Mouse (Mus musculus) retina, embryonic 14.5 days (tissue): ENCODE results near the gene Adamts9.

Experiments
- DNase-seq: peaks from one replicate; pipeline ENCODE4 v3.0.0-alpha.2; 2015; ENCODE audit warnings: low spot score

The Adamts9 gene

DNA sequence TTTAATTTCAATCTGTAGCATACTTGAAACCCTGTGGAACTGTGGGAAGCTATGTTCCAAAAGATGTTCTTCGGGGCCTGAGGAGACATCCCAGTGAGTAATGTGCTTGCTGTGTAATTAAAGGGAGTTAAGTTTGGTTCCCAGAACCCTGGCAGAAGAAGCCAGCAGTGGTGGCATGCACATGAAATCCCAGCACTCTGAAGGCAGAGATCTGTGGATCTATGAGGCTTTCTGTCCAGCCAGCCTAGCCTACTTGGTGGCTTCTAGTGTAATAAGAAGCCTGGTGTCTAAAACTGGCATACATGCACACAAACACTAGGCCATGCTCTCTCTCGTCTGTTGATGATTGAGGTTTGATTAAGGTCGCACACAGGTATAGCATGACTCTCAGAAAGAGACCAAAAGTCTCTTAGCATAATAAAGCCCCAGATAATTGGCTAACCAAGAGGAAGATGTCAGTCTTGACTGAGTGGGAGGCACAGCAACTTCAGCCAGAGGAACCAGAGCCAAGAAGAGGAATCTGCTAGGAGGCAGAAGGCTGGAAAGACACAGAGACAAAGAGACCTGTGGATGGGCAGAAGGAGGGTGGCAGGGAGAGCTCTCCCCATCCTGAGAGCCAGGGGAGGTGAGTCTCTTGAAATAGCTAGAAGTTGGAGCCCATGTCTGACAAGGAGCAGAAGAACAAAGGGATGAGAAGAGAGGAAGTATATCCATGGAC, 138.9 kb downstream of the Adamts9 start:
- DNase-seq, result no peak

- no peak for DNase-seq
Observed at GRCm38 (mm10) chr6:92803213-92803612, 140.1 kb downstream of the Adamts9 start.

DNA sequence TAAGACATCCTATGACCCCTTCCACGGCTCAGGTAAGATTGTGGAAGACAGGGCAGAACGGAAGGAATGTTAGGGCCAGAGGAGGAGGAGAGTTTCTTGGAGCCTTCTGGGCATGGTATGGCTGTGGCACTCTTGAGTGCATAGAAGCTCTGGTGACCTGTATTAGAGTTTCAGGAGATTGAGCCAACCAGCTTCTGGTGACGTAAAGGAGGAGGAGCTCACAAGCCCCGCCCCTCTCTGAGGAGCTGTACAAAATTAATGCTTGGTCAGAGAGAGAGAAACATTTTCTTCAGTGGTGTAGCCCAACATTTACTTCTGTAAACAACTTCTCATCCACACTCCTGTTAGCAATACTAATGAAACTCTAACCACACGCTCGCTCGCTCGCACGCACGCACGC, 140.9 kb downstream of the Adamts9 start:
- no peak for DNase-seq

- no peak for DNase-seq
Observed at GRCm38 (mm10) chr6:92801462-92801861, 141.8 kb downstream of the Adamts9 start.

- DNase-seq, result no peak
Observed at GRCm38 (mm10) chr6:92793804-92794203, 149.5 kb downstream of the Adamts9 start.

- peak; percentile 97 for DNase-seq
Observed at GRCm38 (mm10) chr6:92787376-92787712, 155.9 kb downstream of the Adamts9 start.

DNA sequence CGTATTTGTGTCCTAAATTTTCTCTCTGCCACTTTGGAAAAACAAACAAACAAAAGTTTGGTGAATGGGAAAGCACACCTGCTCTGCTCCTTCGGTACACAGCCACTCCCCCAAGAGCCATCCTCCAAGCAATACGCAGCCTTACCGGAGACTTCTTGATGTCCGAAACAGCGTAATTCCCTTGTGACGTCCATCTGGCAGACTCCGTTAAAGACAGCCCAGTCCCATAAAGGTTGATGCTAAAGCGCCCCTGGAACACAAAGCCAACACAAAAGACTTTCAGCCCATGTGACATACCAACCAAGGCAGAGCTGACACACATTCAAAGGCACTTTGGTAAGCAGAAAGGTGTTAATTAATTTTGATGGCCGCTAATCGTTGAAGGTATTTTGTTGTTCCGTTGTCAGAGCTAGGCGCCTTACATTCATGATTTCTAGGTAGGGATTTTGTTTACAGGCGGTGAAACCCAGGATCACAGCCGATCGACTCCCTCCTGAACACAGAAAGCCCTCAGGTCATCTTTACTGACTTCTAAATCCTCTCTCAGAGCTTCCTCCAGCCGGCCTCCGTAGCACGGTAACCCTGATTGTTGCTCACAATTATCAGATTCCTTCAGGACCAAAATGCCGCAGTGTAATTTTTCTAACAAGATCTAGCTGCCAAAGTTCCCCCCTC, 156.5 kb downstream of the Adamts9 start:
- DNase-seq, result peak; percentile 50

GRCm38 (mm10) chr6:92784782-92785181, 158.5 kb downstream of the Adamts9 start:
- peak; percentile 91 for DNase-seq

GRCm38 (mm10) chr6:92781446-92781845, 161.8 kb downstream of the Adamts9 start:
- DNase-seq, result no peak

DNA sequence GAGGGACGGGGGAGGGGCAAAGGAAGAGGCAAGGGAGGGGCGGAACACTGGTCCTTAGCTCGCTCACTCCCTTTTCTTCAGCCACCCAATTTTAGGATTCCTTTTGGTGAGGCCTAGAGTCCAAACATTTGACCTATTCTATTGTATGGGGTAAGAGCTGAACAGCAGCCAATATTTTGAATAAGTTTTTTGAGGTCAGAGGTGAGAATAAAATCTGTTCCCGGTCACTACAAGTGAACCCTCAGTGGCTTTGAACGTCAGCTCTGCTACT, 163.4 kb downstream of the Adamts9 start:
- no peak for DNase-seq

- peak; percentile 12 for DNase-seq
Observed at GRCm38 (mm10) chr6:92779140-92779934, 164.0 kb downstream of the Adamts9 start.

- DNase-seq, result peak; percentile 83
Observed at GRCm38 (mm10) chr6:92776356-92776755, 166.9 kb downstream of the Adamts9 start.

DNA sequence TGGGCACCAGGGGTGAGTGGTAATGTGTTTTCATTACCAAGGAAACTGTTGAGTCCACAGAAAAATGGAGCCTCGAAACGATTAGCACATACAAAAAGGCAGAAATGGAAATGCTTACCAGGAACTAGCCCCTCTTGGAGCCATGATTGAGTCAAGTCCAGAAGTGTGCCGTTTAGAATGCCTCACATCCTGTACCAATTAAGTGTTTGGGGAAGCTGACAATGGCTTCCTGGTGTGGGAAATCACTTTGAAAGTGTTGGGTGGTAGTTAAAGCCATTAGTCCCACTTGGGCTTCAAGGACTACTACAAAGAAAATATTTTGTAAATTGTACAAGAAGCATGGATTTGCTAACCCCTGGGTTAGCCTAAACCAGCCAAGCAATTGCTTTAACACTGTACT, 180.9 kb downstream of the Adamts9 start:
- DNase-seq, result no peak

GRCm38 (mm10) chr6:92759616-92760015, 183.7 kb downstream of the Adamts9 start:
- no peak for DNase-seq

DNA sequence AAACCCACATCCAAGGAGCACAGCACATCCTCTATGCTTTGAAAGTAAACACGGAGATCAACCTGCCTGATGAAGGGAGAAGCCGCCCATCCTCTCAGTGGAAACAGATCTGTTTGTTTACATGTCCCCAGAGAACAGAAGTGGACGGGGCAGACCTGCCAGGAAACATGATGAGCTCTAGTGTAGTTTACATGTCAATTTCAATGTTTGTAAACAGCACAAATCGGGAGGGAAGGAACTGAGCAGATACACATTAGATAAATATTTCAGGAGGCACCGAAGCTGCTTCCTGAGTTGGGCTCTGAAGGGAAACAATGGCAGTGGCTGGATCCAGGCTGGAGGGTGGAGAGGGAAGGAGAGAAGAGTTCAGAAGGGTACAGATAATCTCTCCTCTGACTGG, 187.5 kb downstream of the Adamts9 start:
- no peak for DNase-seq

DNA sequence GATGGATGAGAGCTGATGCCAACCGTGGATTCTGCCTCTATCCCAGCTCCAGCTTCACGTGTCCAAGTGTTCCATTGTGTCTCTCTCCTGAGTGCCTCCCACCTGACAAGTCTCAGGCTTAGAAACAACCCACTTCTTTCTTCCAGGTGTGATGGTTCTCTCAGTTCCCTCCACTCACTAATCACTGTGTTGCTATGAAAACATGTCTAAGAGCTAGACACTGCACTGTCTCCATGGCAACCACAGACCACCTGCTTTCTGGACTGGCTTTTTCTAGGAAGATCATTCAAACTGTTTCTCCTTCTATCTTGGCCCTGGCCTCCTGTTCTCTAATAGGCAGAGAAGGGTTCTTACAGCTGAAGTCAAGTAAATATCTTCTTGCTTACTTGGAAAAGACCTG, 190.6 kb downstream of the Adamts9 start:
- no peak for DNase-seq

DNA sequence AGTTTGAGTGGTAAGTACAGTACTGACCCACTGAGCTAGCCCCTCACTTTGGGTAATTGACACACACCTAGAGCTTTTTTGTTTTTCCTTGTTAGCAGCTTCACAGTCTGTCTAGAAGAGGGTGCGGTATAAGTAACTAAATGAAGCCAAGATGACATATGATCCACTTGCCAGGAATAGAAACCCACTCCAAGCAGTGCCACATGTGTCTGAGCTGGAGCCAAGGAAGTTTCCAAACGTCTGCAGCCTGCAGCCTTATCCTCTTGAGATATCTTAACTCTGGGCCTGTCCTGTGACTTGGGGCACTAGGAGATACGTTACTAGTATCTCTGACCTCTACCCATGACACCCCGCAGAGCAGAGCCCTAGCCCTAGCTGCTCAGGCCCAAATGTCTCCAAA, 193.9 kb downstream of the Adamts9 start:
- no peak for DNase-seq

DNA sequence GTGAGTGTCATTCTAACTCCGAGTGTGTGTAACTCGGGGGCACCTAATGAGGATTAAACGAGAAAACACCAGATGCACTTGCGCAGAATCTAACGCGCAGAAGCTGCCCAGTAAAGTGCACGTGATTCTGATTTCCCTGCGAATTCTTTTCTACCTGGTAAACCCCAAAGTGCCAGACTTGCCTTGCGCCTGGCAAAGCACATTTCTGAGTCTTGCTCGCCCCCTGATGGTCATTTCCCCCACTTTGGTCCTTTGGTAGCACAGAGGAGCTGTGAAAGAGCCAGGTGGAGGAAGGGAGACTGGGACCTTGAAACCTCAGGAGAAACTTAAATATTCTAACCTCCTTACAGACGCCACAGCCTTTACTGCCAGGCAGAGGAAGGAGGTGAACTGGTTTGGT, 199.7 kb downstream of the Adamts9 start:
- DNase-seq, result peak; percentile 79

DNA sequence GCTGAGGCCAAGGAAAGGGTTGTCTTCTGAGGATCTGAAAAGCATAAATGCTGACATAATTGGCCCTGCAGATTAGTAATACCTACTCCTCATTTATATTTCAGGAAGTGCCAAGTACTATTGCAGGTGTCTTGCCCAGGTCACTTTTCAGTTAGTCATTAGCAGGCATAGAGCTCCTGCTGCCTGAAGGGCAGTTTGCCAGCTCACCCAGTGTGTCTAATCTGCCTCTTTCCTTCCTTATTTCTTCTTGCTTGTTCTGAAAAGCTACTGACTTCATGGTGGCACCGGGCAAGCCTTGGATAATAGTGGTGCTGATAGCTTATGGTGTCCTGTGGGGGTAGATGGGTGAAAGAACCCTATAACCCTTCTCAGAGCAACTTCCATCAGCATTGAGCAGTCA, 206.2 kb downstream of the Adamts9 start:
- no peak for DNase-seq

DNA sequence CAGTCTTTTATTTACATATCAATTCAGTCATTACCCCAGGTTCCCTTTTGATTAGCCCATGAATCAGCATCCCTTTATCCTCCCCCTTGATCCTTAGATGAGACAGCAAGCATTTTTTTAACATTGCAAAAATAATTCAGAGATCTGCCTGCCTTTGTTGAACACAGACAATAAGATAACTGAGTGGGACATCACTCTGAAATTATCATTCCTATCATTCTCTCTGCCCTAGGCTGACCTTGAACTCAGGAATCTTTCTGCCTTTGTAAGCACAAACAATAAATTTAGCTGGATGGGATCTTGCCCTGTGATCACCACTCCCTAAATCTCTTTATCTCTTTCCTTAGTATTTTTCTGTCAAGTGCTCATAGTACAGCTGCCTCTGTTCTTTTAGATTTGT, 209.6 kb downstream of the Adamts9 start:
- no peak for DNase-seq

- no peak for DNase-seq
Observed at GRCm38 (mm10) chr6:92728514-92728913, 214.8 kb downstream of the Adamts9 start.

DNA sequence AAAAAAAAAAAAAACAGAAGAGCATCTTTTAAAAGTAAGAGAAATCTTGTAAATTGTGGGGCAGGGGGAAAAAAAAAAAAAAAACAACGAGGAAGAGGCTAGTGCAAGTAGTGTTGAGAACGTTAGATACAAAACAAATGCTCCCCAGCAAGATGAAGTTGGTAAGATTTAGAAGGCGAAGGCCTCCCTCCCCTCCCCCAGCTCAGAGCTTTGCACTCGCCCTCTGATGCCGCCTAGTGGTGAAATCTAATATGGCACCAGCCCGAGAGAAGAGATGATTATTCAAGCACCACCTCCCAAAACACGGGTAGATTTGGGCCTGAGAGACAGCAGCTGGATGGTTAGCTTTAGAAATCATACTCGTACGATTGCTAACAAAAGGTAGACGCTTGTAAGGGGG, 215.2 kb downstream of the Adamts9 start:
- DNase-seq, result peak; percentile 86

GRCm38 (mm10) chr6:92727351-92727986, 215.8 kb downstream of the Adamts9 start:
- peak; percentile 42 for DNase-seq
